Mouse (Mus musculus) testis, adult 2 months (tissue): ENCODE measurements at regions not wholly inside any gene's neighbourhood (a gene's known extent, or its start where the extent isn't known, plus 50 kb on each side); places are given as distances from the start of the nearest gene placed in this dataset.

Experiments used
- CTCF ChIP-seq: fragments of 200-500 bp; IDR thresholded peaks from 2 replicates; pipeline ENCODE4 v1.5.1; 2012; ENCODE audit warnings: low read depth, mild to moderate bottlenecking, inconsistent platforms, low read length, moderate library complexity; ENCODE audit not compliant: control insufficient read depth, insufficient read depth, insufficient replicate concordance
- POLR2A ChIP-seq: fragments of 200-500 bp; IDR thresholded peaks from 2 replicates; pipeline ENCODE4 v1.6.1; 2012; ENCODE audit warnings: low read depth, mild to moderate bottlenecking, inconsistent platforms, low read length, moderate library complexity; ENCODE audit not compliant: control insufficient read depth

DNA sequence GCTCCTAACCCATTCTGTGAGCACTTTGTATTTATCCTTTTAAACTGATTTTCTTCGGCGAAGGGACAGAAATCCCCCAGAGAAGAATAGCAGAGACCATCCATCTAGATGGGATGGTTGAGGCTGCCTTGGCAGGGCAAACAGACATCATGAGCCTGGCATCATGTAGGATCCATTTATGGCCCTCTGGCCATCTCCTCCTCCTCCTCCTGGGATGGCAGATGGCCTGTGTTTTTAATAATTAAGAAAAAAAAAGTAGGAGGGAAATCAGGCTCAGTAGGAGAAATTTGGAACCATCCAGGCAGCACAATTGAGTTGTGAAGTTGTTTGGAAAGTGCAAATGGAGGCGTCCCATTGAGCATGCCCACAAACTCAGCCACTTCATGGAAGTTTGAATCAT, 58.8 kb upstream of the Tnp1 start:
- no peak for TF ChIP-seq CTCF
- TF ChIP-seq POLR2A = no peak
